Mouse (Mus musculus) mature B cell (primary cell): ENCODE data around the gene Khsrp.
"Not testable (repeated sequence)": the region's sequence is repeated elsewhere in the genome, so short reads cannot be mapped to it uniquely, and the experiment has no call there.

Source experiments
- in situ Hi-C: fragments of 300-500 bp; cut with MboI; formaldehyde crosslinking; loops from 2 replicates; pipeline ENCODE4 v1.14.3; 2019

The Khsrp gene

DNA sequence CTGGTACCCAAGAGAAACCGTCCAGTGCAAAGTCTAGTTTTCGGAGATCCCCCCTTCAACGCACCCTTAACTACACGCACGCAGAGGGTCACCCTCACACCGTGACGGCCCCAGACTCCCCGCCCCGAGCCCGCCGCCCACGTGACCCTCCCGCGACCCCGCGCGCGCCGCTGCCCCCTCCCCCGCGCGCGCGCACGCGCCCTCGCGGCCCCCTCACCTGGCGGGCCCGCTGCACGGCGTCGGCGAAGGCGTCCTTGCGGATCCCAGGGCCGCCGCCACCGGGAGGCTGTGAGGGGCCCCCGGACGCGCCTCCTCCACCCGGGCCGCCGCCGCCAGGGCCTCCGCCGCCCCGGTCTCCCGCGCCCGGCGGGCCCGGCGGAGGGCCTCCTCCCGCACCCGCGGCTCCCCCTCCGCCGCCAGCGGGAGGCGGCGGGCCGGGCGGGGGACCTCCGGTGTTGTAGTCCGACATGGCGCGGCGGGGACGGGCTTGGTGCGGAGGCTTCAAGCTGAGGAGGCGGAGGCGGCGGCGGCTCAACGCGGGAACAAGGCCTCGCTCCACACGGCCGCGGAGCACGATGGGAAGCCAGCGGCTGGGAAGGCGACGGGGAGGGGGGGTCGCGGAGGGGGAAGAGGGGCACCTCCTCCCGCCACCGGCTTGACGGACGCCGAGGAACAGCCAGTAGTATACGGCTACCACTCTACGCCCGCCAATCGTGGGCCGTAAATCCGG is at the start of gene Khsrp:
Khsrp (minus strand) TSS at position 592 of the 730 bp plus-strand sequence.
- in situ Hi-C loops: no loop called here

DNA sequence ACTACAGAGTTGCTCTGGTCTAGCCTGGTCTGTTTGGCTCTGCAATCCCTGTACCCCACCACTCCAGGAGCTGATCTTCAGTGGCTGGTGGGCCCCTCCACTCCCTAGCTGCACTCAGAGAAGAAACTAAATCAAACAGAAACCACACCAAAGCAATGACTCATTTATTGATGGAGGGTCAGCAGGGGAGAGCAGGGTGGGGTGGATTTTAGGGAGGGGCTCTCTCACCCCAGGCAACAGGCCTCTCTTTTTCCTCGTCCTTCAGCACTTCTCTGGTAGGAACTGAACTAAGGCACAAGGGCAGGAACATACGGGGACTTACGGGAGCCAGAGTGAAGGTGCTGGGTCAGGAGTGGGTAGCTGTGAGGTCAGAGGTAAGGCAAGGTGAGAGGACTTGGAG is 48.6 kb upstream of the Khsrp start:
- in situ Hi-C loops: no loop called here

DNA sequence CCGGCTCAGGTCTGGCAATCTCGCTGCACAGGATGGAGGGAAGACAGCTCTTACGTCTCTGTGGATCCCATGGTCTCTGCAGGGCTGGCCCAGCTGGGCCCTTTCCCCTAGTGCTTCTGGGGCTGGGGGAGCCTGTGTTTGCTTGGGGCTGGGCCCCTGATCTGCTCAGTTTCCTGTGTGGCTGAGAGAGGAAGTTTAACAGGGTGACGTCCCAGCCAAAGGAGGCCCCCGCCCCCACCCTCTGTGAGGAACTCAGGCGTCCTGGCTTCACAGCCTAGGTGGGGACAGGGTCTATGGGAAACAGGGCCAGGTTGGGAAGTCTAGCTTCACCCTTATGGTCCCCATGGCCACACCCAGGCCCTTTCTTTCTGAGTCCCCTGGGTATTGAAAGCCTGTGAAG is 47.0 kb upstream of the Khsrp start, which contains the start of gene Dennd1c:
Dennd1c (minus strand) TSS at position 179 of the 400 bp plus-strand sequence.
- in situ Hi-C loops: no loop called here

DNA sequence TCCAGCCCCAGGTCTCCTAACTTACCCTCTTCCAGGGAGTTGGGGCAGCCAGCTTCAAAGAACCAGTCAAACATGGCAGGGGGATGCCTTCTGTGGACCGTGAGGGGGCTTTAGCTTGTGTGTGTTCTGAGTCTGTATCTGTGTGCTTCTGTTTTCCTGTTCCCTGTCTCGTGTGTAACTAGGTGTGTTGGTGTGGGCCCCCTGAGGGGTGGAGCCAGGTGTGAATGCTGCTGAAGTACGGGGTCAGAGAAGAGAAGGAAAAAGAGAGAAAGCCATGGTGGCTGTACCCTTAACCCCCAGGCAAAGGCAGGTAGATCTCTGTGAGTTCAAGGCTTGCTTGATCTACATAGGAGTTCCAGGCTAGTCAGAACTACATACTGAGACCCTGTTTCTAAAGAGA is 45.6 kb upstream of the Khsrp start:
- in situ Hi-C loops: no loop called here

DNA sequence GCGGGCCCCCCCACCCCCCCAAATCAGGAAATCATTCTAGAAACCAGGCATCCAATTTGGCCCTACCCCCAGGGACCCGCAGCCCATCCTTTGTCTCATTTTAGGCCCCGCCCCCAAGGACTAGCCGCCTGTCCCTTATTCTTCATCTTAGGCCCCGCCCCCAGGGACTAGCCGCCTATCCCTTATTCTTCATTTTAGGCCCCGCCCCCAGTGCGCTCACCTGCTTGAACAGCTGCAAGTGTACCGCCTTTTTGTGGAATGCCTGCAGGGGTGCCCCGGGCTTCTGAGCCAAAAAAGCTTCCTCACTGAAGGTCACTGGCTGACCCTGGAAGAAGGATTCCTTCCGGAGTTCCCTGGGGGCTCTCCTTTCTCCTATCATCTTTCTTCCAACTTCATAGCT is 39.4 kb upstream of the Khsrp start:
- in situ Hi-C loops: no loop called here

DNA sequence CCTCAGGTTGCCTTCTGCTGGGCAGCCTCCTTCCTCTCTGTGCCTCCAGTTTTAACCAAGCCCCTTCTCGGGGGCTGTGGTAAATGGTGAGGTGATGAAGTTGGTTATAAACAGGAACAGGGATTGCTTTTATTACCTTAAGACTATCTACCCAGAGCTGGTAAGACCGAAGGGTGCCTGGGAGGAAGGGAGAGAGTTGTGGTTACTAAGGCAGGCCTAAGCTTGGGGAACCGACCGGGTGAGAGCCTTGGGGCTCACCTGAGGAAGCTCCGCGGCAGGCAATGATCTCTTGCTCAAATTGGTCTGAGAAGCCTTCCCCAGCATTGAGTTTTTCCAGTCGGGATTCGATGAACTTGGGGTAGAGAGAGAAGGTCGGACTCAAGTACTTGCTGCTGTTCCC is 39.0 kb upstream of the Khsrp start:
- in situ Hi-C loops: no loop called here

DNA sequence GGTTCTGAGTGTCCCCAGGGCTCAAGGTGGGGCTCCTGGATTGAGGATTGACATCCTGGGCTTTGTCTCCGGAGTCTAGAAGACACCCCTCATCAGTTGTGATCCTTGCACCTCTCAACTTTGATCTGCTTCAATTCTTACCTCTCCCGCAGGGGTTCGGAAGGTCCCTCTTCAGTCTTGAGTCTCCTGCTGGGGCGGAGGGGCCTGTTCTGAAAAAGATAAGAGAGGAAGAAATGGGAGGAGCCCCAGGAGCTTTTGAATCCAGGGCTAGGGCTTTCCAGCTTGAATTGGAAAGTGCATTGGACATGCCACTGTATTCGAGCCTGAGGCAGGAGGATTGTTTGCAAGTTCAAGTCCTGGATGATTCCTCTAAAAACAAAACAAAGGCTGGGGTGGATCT is 35.6 kb upstream of the Khsrp start:
- in situ Hi-C loops: no loop called here

DNA sequence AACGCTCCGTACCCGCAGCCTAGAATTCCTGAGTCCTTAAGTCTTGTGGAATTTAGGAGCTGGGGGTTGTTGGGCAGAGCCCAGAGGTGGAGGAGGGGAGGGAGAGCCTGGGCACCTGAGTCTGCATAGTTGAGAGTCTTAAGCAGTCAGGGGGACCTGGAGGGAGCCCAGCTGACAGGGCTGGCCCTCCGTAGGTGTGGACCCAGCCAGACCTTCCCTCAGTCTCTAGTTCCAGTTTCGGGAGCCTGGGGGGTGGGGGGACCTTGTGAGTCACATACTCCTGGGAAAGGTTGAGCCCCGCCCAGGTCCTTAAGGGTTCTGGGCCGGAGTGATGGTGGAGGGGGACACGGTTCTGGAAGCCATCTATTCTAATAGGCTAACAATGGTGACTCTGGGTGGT is 31.7 kb upstream of the Khsrp start:
- in situ Hi-C loops: no loop called here

DNA sequence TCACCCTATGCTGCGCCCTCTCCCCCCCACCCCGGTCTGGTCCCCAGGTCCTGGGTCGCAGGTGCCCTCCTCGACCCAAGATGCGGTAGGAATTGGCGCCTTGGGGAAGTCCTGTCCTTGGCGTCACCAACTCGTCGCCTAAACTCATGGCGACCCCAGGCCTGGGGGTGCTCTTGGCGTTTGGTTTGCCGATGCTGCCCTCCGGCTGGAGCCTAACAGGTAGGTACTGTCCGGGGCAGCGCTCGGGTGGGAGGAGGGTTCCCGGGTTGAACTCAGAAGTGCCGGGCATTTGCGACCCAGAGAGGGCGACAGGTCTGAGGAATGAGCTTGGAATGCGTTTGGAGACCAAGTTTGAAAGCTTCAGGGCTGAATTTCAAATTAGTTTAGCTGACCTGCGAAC is 31.2 kb upstream of the Khsrp start:
- in situ Hi-C loops: no loop called here

DNA sequence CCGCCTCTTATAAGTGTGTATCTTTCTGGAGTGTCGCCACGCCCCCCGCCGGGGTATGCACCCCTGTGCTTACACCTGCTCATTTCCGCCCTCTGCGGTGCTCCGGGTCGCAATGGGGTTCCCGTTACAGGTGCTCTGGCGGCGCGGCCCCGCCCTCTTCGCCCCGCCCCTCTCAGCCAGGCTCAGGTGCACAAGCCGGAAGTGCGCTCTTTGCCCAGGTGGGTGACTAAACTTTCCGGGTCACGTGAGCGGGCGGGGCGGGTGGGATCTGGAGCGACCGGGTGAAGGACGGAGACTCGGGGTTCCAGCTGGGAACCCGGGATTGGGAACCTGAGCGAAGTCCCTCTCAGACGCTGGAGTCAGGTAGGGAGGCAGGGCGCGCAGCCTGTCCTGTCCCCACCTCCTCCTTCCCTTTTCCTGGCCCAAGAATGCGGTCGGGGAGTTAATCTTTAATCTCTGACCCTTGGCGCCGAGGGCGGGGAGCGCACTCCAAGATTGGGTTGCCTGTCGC is 30.7 kb upstream of the Khsrp start:
- in situ Hi-C loops: no loop called here

DNA sequence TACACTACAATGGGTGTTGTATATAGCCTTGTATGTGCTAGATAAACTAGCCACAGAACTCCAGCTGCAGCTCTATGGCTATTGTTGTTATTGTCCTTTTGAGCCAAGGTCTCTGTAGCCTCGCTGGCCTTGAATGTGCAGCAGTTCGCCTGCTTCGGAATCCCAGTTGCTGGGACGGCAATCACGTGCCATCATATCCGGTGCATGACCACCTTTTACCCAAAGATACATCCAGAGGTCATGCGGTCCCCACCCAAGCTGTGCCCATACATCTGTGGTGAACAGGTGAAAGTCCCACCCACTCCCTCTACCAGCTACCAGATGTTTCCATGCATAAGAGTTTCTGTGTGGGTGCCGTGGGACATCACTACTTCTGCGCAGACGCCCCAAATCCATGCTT is 29.7 kb upstream of the Khsrp start:
- in situ Hi-C loops: no loop called here

DNA sequence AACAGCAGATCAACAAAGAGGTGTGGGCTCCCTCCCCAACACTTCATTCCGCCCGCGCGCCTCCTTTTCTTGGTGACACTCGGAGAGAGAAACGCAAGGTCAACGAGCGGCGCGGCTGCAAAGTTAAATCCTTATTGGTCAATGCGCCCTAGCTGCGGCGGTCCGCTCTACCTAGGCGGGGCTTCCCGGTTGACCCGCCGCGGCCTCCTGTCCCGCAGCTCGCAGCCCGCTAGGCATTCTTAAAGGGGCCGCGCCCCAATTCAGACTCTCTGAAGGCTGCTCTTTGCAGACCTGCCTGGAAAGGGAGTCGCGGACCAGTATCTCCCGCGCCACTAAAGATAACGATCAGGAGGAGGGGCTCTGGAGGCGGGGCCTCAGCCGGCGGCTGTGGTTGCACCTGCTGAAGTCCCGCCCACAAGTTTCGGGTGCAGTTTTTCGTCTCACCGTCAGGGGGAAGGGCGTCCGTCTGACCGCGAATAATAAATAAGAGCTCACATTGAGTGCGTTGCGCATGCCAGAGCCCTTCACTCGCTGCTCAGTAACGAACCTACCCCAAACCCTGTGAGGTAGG is 29.0 kb upstream of the Khsrp start:
- in situ Hi-C loops: no loop called here

DNA sequence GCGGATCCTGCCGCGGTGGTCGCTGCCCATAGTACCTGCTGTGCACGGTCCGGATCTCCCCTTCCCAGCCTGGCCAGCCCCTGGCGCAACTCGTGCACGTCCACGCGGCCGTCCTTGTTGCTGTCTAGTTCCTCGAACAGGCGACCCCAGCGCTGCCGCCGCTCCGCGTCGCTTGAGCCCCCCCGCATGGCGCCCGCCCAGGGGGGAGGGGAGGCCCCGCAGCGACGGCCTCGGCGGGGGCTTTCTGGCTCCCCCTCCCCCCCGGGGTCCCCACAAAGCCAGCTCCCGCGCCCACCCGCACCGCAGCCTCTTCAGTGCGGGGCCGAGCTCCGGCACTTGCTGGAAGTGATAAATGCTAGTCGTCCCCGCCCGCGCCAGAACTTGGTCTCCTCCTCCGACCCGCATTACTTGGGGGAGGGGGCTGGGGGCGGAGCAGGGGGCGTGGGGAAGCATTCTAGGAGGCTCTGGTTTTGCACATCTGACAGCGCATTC is 28.2 kb upstream of the Khsrp start, which contains the start of gene Slc25a23:
Slc25a23 (minus strand) TSS at position 378 of the 492 bp plus-strand sequence.
- in situ Hi-C loops: no loop called here

DNA sequence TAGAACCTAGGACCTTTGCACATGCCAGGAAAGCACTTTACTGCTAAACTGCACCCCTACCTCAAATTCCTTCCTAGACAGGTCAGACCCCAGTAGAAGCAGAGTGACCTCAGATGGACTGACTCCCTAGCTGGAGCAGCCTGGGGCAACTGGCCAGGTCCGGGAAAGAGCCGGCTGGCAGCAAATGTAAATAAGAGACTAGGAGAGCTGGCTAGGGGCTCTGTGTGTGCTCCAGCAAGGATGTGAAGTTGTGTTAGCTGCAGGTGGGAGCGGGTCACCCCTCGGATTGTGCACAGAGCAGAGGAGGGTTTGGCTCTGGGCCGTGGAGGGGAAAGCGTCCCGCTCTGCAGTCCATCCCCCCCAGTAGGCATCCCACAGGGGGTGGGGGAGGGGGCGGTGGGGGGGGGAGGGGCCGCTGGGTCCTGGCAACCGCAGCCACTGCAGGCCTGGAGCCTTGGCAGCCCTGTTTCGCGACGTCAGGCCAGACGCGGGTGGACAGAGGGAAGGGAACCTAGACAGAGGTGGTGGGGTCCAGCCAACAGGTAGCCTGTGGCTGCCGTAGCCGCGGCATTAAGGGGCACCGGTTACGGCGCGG is 27.7 kb upstream of the Khsrp start, which contains the start of gene Crb3:
Crb3 (plus strand) TSS at position 215 of the 595 bp plus-strand sequence.
- in situ Hi-C loops: no loop called here

DNA sequence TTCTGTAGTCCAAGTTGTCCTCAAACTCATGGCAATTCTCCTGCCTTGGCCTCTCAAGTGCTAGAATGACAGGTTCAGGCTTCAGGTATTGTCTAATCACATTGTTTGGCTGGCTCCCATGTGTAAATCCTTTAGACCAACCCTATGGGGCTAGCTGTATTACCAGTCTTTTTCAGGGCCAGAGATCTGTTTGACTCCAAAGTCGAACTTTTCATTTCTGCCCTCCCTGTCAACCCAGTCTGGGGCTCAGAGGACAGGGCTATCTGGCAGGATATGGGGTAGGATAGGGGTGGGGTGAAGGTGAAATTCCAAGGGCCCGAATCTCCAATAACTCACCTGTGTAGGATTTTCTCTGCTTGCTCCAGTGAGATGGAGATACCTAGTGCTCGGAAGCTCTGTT is 24.9 kb upstream of the Khsrp start:
- in situ Hi-C loops: no loop called here

DNA sequence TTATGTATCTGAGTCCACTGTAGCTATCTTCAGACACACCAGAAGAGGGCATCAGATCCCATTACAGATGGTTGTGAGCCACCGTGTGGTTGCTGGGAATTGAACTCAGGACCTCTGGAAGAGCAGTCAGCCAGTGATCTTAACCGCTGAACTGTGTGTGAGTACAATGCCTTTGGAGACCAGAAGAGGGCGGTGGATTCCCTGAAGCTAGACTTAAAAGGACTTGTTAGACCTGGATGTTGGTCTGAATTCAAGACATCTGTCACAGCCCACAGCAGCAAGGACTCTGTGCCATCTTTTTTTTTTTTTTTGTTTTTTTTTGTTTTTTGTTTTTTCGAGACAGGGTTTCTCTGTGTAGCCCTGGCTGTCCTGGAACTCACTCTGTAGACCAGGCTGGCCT is 20.4 kb upstream of the Khsrp start:
- in situ Hi-C loops: not testable (repeated sequence)

DNA sequence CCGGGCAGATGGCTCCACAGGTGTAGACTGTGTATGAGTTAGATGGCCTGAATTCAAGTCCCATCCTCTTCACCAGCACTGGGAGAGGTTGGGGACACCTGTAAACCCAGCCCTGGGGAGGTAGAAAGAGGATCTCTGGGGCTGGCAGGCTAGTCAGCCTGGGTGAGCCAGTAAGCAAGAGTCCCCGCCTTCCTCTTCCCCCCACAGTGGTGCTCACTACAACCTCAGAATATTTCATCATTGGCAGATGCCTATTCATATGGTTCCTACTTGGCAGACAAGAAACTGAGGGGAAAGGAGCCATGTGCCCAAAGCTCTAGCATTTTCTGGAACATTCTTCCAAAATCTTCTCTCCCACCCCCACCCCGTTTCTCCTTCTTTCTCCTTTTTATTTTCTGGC is 17.5 kb upstream of the Khsrp start:
- in situ Hi-C loops: no loop called here

DNA sequence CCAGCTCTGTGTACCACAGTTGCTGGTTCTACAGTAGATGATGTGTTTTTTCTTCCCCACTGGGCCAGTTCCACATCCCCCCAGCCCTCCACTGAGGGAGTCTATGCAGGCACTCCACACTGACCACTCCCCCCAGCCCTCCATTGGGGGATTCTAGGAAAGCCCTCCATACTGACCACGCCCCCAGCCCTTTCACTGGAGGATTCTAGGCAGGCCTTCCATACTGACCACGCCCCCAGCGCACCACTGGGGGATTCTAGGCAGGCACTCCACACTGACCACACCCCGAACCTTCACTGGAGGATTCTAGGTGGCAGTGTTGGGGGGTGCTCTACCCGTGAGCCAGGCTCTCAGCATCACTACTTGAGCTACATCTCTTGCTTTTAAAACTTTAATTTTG is 16.1 kb upstream of the Khsrp start:
- in situ Hi-C loops: no loop called here

DNA sequence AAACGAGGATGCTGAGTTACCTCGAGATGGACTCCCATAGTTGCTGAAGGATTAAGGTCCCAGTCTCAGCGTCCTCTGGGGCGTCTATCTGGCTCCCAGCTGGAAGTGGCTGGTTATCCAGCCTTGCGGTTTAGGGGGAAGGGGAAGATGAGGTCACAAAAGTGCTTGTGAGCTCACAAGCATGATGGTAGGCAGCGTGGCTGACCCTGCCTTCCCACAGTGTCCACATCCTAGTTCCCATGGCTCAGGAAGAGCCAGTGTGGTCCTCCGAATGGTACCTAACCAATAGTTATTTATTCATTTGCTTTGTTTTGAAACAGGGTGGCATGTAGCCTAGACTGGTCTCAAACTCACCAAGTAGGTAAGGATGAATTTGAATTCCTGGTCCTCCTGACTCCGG is 10.2 kb upstream of the Khsrp start, which contains the start of gene Slc25a41:
Slc25a41 (minus strand) TSS at position 101 of the 400 bp plus-strand sequence.
- in situ Hi-C loops: no loop called here

DNA sequence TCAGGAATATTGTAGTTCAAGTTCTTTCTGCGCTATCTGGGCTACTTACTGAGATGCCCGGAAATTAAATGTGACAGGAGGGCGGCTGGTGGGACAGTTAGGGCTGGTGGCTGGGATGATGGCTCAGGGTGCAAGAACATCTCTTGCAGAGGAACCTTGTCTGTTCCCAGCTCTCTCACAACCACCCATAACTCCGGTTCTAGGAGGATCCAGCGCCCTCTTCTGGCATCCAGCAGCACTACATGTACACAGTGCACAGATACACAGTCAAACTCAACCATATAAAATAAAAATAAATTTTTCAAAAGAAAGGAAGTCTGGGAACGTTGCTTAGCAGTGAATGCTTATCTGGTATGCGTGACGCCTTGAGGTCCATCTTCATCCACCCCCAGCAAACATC is 7.7 kb upstream of the Khsrp start:
- in situ Hi-C loops: no loop called here

DNA sequence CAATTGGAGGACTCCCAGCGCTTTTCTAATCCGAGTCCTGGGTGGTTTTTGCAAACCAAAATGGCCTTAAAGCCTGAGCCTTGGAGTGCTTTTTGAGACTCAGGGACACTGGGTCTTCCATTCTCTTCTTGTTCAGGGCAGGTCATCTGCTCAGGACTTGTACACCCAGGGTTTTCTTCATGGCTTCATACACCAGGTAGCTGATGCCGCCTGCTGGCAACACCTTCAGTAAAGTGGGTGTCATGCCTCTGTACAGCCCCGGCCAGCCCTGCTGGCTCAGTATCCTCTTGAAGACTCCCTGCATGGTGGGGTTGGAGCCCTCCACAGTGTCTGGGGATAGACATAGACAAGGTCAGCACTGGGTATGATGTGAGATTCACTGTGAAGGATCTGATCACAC is 1.5 kb upstream of the Khsrp start:
- in situ Hi-C loops: no loop called here

DNA sequence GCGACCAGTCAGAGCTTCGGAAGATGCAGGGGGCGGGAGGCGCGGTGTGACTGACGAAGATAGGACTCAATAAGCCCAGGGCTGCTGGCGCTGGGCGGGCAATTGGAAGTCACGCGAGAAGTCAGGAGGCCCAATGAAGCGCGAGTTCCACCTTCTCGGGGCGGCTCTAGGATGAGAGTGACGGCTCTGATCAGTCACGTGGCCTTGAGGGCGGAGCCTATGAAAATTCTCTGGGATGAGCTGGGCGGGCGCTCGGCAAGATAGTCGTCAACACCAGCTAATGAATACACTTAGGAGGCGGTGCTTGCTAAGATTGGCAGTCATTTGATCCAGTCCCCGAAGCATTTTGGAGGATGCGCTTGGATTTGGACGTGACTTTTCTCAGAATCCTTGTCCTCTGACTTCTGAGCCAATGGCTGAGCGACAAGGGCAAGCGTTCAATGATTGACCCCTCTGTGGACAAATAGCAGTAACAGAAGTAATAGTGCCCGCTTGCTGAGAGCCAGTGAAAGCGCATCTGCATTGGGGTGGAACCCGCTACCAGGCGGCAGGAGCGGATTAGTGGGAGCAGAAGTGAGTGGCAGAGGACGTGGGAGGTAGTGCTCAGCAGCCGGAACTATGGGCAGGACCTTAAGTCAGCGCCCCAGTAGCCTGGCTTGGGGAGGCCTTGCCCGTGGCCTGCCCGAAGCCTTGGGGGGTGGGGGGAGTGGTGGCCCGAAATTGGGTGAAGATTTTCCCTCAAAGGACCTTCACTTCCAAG is 519 bp upstream of the Khsrp start:
- in situ Hi-C loops: no loop called here
